Mouse (Mus musculus) liver, embryonic 14.5 days (tissue): ENCODE results near the gene Ric1. TPM values are rescaled to one million over a fixed set of nuclear protein-coding genes. Genes with fewer than 3 reads are reported as not detected.

ENCODE experiments used
- ATAC-seq: fragments of 200-750 bp; cut with Nextera tagmentation; 2 replicates; pipeline ENCODE4 v1.8.0; 2017; ENCODE audit warnings: moderate number of reproducible peaks, mild to moderate bottlenecking, moderate library complexity; ENCODE audit not compliant: insufficient read depth
- DNase-seq, 3 experiments: peaks; one replicate each; pipeline ENCODE4 v3.0.0-alpha.2; 2012 to 2013; ENCODE audit warnings: low read depth in 3 of 3, low spot score in 3 of 3
- H3K27ac ChIP-seq: fragments of 300-500 bp; sonication (generic); 2 replicates; pipeline ENCODE4 v1.5.1; 2014; ENCODE audit warnings: moderate library complexity, mild to moderate bottlenecking, control low read depth, inconsistent platforms
- H3K27me3 ChIP-seq: fragments of 300-500 bp; sonication (generic); 2 replicates; pipeline ENCODE4 v1.6.1; 2014; ENCODE audit warnings: mild to moderate bottlenecking, low read length, moderate library complexity; ENCODE audit not compliant: control insufficient read depth, insufficient read depth
- H3K36me3 ChIP-seq: fragments of 300-500 bp; sonication (generic); replicated peaks from 2 replicates; pipeline ENCODE4 v1.6.1; 2014; ENCODE audit warnings: low read depth; ENCODE audit not compliant: control insufficient read depth, insufficient read depth
- H3K4me1 ChIP-seq, 2 experiments: fragments of 200-500 bp in 1 of 2; fragments of 300-500 bp in 1 of 2; sonication (generic) in 1 of 2; replicated peaks; 2 replicates each; pipeline ENCODE4 v1.6.1; 2012 to 2014; ENCODE audit warnings: antibody characterized with exemption in 1 of 2, inconsistent platforms in 1 of 2, low read length in 1 of 2; ENCODE audit not compliant: control insufficient read depth in 2 of 2, insufficient read depth in 2 of 2
- H3K4me2 ChIP-seq: fragments of 300-500 bp; sonication (generic); 2 replicates; pipeline ENCODE4 v1.6.1; 2014; ENCODE audit warnings: low read depth, mild to moderate bottlenecking, control low read depth, moderate library complexity
- H3K4me3 ChIP-seq, 2 experiments: fragments of 200-500 bp in 1 of 2; fragments of 300-500 bp in 1 of 2; sonication (generic) in 1 of 2; 2 replicates each; pipeline ENCODE4 v1.5.1; 2012 to 2014; ENCODE audit warnings: low read depth in 2 of 2, low read length in 2 of 2, mild to moderate bottlenecking in 2 of 2, control low read depth in 1 of 2, inconsistent platforms in 1 of 2, moderate library complexity in 1 of 2; ENCODE audit not compliant: insufficient read depth in 1 of 2
- H3K9ac ChIP-seq: fragments of 300-500 bp; sonication (generic); replicated peaks from 2 replicates; pipeline ENCODE4 v1.6.1; 2014; ENCODE audit warnings: mild to moderate bottlenecking, control low read depth, moderate library complexity
- H3K9me3 ChIP-seq: fragments of 300-500 bp; sonication (generic); 2 replicates; pipeline ENCODE4 v1.6.1; 2016; ENCODE audit warnings: low read length, mixed read lengths; ENCODE audit not compliant: control insufficient read depth
- CTCF ChIP-seq: IDR thresholded peaks from 2 replicates; pipeline ENCODE4 v1.5.1; 2016; ENCODE audit warnings: antibody characterized with exemption, low read depth, control low read depth
- EP300 ChIP-seq: IDR thresholded peaks from 2 replicates; pipeline ENCODE4 v1.6.1; 2016; ENCODE audit warnings: antibody characterized with exemption, low read depth
- WGBS: fragments of 180-500 bp; shearing (Covaris S2); extraction: QIAGEN DNeasy Blood & Tissue Kit; methylation state at CpG from one replicate; pipeline ENCODE4 v1.1.7; 2014; ENCODE audit not compliant: insufficient replicate concordance; 5-methylcytosine and 5-hydroxymethylcytosine counted together
- polyA plus RNA-seq, 2 experiments: library from polyadenylated mRNA; depleted of rRNA in 1 of 2; stranded (reverse) in 1 of 2; unstranded in 1 of 2; fragments of >200 nt; fragmentation: Nextera tagmentation in 1 of 2; extraction: Ambion mirVana in 1 of 2; gene quantifications; 2 replicates each; pipeline versions ENCODE4 v1.2.1 to v1.2.3; 2012 to 2014

Gene Ric1
- polyA plus RNA-seq, 2 experiments, result 2.9 to 3.1 TPM

GRCm38 (mm10) chr19:29488420-29488819, 33.7 kb upstream of the Ric1 start:
- Histone ChIP-seq H3K27ac (no peak overlapping the region), H3K4me1 (peaks cover 0 to 18% of the 10 kb centered on the region in 2 experiments; a peak in 2 of 4 replicates), H3K4me2 (no peak overlapping the region), H3K27me3 (no peaks in the 10 kb centered on the region), H3K9ac (no peak overlapping the region), H3K9me3 (no peaks in the 10 kb centered on the region), H3K4me3 (no peak overlapping the region), H3K36me3 (no peaks in the 10 kb centered on the region)
- ATAC-seq, result no peak
- no peak for DNase-seq
- WGBS, result 18% methylated on average over 10 of the region's 10 CpGs
- no peak for TF ChIP-seq CTCF
- TF ChIP-seq EP300, result no peak

- no peak overlapping the region for H3K4me2 ChIP-seq
- no peak overlapping the region for H3K27ac ChIP-seq
- H3K36me3 ChIP-seq, result no peaks in the 10 kb centered on the region
- no peak for ATAC-seq
- TF ChIP-seq EP300 (no peak), CTCF (no peak)
- DNase-seq, result no peak
- H3K9ac ChIP-seq, result no peak overlapping the region
- WGBS, result 57% methylated on average over 3 of the region's 3 CpGs
- no peak overlapping the region for H3K4me3 ChIP-seq
- no peaks in the 10 kb centered on the region for H3K9me3 ChIP-seq
- H3K27me3 ChIP-seq, result no peaks in the 10 kb centered on the region
- peaks cover 0 to 16% of the 10 kb centered on the region in 2 experiments; a peak in 2 of 4 replicates for H3K4me1 ChIP-seq
Measured at GRCm38 (mm10) chr19:29489785-29490284, 32.2 kb upstream of the Ric1 start.

GRCm38 (mm10) chr19:29491467-29491866, 30.6 kb upstream of the Ric1 start:
- H3K27ac ChIP-seq, result no peak overlapping the region
- no peak for DNase-seq
- 66% methylated on average over 9 of the region's 9 CpGs for WGBS

GRCm38 (mm10) chr19:29494454-29494853, 27.6 kb upstream of the Ric1 start:
- Histone ChIP-seq H3K4me1 (peaks cover 14 to 23% of the 10 kb centered on the region in 2 experiments), H3K27ac (no peak overlapping the region), H3K9ac (no peak overlapping the region), H3K9me3 (no peaks in the 10 kb centered on the region), H3K36me3 (no peaks in the 10 kb centered on the region), H3K27me3 (no peaks in the 10 kb centered on the region), H3K4me3 (no peak overlapping the region), H3K4me2 (no peak overlapping the region)
- no peak for DNase-seq
- WGBS, result 68% methylated on average over 4 of the region's 4 CpGs
- TF ChIP-seq CTCF (no peak), EP300 (no peak)
- ATAC-seq, result no peak

More at GRCm38 (mm10) chr19:29491467-29491866, 30.6 kb upstream of the Ric1 start:
- no peak overlapping the region for H3K4me2 ChIP-seq
- ATAC-seq, result no peak
- no peak overlapping the region for H3K9ac ChIP-seq
- no peaks in the 10 kb centered on the region for H3K9me3 ChIP-seq
- no peaks in the 10 kb centered on the region for H3K27me3 ChIP-seq
- H3K4me1 ChIP-seq, result peaks cover 2 to 16% of the 10 kb centered on the region in 2 experiments; a peak in 3 of 4 replicates
- H3K4me3 ChIP-seq, result no peak overlapping the region
- TF ChIP-seq EP300 (no peak), CTCF (no peak)
- no peaks in the 10 kb centered on the region for H3K36me3 ChIP-seq

- 62% methylated on average over 6 of the region's 6 CpGs for WGBS
- ATAC-seq (no peak), DNase-seq (no peak)
- Histone ChIP-seq H3K9me3 (no peaks in the 10 kb centered on the region), H3K9ac (no peak overlapping the region), H3K27ac (no peak overlapping the region), H3K4me1 (peaks cover 14 to 22% of the 10 kb centered on the region in 2 experiments), H3K4me2 (no peak overlapping the region), H3K36me3 (no peaks in the 10 kb centered on the region), H3K4me3 (no peak overlapping the region), H3K27me3 (no peaks in the 10 kb centered on the region)
- TF ChIP-seq EP300 (no peak), CTCF (no peak)
Measured at GRCm38 (mm10) chr19:29496001-29496597, 26.0 kb upstream of the Ric1 start.
